Mouse (Mus musculus) erythroblast, embryonic 14.5 days (primary cell): Measurements from ENCODE around the gene Plekhg4.

ENCODE experiments used
- GATA1 ChIP-seq: IDR thresholded peaks from 2 replicates; pipeline ENCODE4 v1.6.1; 2012; ENCODE audit warnings: low read length, inconsistent platforms, mixed read lengths
- TAL1 ChIP-seq: IDR thresholded peaks from 3 replicates; pipeline ENCODE4 v1.6.1; 2012; ENCODE audit warnings: low read length, inconsistent platforms, mixed read lengths

DNA sequence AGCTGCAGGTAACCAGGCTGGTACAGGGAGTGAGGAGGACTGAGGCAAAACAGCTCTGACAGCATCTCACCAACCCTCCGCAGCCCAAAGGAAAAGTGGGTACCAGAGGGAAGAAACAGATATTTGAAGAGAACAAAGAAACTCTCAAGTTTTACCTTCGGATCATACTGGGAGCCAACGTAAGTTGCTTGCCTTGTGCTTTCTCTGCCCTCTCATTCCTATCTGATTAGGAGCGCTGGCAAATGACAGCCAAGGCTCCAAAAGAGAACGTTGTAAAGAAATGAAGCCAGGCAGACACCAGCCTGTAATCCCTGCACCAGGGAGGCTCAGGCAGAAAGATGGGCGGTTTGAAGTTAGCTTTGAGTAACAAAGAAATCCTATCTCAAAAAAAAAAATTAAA, 46.1 kb upstream of the Plekhg4 start:
- TF ChIP-seq GATA1 (peak; percentile 77), TAL1 (no peak)
